ENCODE assay signal across 11 mouse cellular contexts in the genomic region with DNA sequence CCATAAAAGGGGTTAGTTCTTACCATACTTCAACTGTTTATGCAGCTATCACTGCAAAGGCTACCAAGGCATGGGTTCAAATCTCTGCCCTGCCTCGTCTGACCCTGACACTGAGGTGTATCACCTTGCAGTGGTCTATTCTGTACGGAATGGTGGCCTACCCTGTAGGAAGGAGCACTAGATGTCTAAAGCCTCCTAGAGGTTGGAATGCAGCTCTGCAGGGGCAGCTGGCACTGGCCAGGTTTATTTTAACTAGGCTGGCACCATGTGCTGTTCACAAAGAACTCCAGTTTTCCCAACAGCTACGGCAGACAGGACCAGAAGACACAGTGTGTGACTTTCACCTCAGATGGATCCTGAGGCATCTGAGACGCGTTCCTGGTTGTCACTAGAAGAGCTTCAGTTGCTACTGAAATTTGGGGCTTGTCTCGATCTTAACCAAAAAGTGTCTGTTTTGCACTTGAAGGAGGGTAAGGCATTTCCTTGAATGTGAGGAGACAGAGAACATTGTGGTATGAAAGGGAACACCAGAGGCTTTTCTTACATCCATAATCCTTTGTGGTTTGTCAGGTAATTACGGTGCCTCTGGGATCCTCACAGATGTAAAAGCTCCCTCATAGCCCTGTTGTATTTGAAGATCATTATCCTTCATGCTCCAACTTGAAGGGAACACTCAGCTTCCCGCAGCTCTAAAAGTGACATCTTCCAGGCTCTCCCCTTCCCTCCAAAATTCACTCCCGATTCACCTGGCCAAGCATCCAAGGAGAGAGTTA.
DNase-seq lines count a peak whose midpoint lies in the region; ATAC-seq and TF ChIP-seq lines count a peak whose summit lies in the region.
"Had no signal": no experiment of that assay in that cellular context is flagged by ENCODE, and none has a peak within 500 bp of the region (broad histone marks: within the 10 kb centered on the region; RNA-seq: fewer than 3 reads in every experiment).

No protein-coding gene starts in this region.

- H3K27me3 ChIP-seq in liver, embryonic 14.5 days (ENCODE audit: control insufficient read depth, insufficient read depth, low read length) = no peaks in the 10 kb centered on the region
- H3K27me3 ChIP-seq in liver, embryonic 11.5 days (replicated peaks; ENCODE audit: control insufficient read depth, insufficient read depth, low read length) = no peaks in the 10 kb centered on the region
- H3K27me3 ChIP-seq: forebrain, embryonic 15.5 days; liver, embryonic 13.5 days had no signal

- 73% methylated on average over 9 of the region's 9 CpGs for WGBS in liver, embryonic 14.5 days (ENCODE audit: insufficient replicate concordance)
- WGBS in liver, embryonic 11.5 days = 77% methylated on average over 9 of the region's 9 CpGs

- H3K9me3 ChIP-seq in liver, embryonic 14.5 days (ENCODE audit: control insufficient read depth, low read length) = no peaks in the 10 kb centered on the region
- H3K9me3 ChIP-seq in liver, embryonic 11.5 days (ENCODE audit: control insufficient read depth, low read length) = no peaks in the 10 kb centered on the region
- H3K9me3 ChIP-seq: forebrain, embryonic 15.5 days; liver, embryonic 13.5 days had no signal

- H3K4me1 ChIP-seq in liver, embryonic 14.5 days (replicated peaks; ENCODE audit: control insufficient read depth in 2 of 2, insufficient read depth in 2 of 2, low read length in 1 of 2) = peaks cover 12 to 18% of the 10 kb centered on the region in 2 experiments
- H3K4me1 ChIP-seq in liver, embryonic 11.5 days (replicated peaks; ENCODE audit: control insufficient read depth, insufficient read depth, low read length) = peaks cover 8% of the 10 kb centered on the region

- H3K27ac ChIP-seq in liver, embryonic 14.5 days = no peak overlapping the region
- no peak overlapping the region for H3K27ac ChIP-seq in liver, embryonic 11.5 days (ENCODE audit: low read depth, low read length)
- H3K27ac ChIP-seq: forebrain, embryonic 15.5 days; liver, embryonic 13.5 days had no signal

- peak; percentile 25 for DNase-seq in gastrocnemius, postnatal 10 days
- no peak for DNase-seq in gastrocnemius, adult 8-10 months (ENCODE audit: low spot score in 2 of 2)
- DNase-seq in liver, embryonic 14.5 days (ENCODE audit: low read depth in 3 of 3, low spot score in 3 of 3) = no peak
- no peak for DNase-seq in liver, embryonic 11.5 days (ENCODE audit: low spot score)
- peak; percentile 39 for DNase-seq in ZHBTc4 (ENCODE audit: low read depth, low spot score)
- DNase-seq in kidney, postnatal 36 days = peak; percentile 65 to 78
- no peak for DNase-seq in urinary bladder, postnatal 25 days (ENCODE audit: low spot score)
- no peak for DNase-seq in spleen, postnatal 14 days (ENCODE audit: low spot score in 2 of 2)
- DNase-seq: adrenal gland, postnatal 14 days; liver, embryonic 13.5 days had no signal

- H3K4me2 ChIP-seq in liver, embryonic 14.5 days (ENCODE audit: low read depth) = no peak overlapping the region
- no peak overlapping the region for H3K4me2 ChIP-seq in liver, embryonic 11.5 days
- H3K4me2 ChIP-seq: forebrain, embryonic 15.5 days; liver, embryonic 13.5 days had no signal

- ATAC-seq in liver, embryonic 14.5 days (ENCODE audit: insufficient read depth) = no peak
- ATAC-seq in liver, embryonic 11.5 days (replicated peaks; ENCODE audit: low FRiP score) = no peak
- ATAC-seq: forebrain, embryonic 15.5 days had no signal

- no peak for TF ChIP-seq EP300 in liver, embryonic 14.5 days (IDR thresholded peaks at IDR 0.05; ENCODE audit: low read depth)

- TF ChIP-seq CTCF in liver, embryonic 14.5 days (IDR thresholded peaks at IDR 0.05; ENCODE audit: low read depth) = peak; percentile 39; the same call in 1 of the 2 replicates

- H3K4me3 ChIP-seq in liver, embryonic 14.5 days (ENCODE audit: insufficient read depth in 1 of 2, low read depth in 2 of 2, low read length in 2 of 2) = no peak overlapping the region
- H3K4me3 ChIP-seq in liver, embryonic 11.5 days (ENCODE audit: low read depth, low read length) = no peak overlapping the region
- H3K4me3 ChIP-seq: forebrain, embryonic 15.5 days; liver, embryonic 13.5 days had no signal

- no peaks in the 10 kb centered on the region for H3K36me3 ChIP-seq in liver, embryonic 14.5 days (replicated peaks; ENCODE audit: control insufficient read depth, insufficient read depth, low read depth)
- no peaks in the 10 kb centered on the region for H3K36me3 ChIP-seq in liver, embryonic 11.5 days (ENCODE audit: control insufficient read depth, insufficient read depth, low read length)
- H3K36me3 ChIP-seq: forebrain, embryonic 15.5 days; liver, embryonic 13.5 days had no signal

- H3K9ac ChIP-seq in liver, embryonic 14.5 days (replicated peaks) = no peak overlapping the region
- no peak overlapping the region for H3K9ac ChIP-seq in liver, embryonic 11.5 days (ENCODE audit: low read depth, low read length)
- H3K9ac ChIP-seq: forebrain, embryonic 15.5 days; liver, embryonic 13.5 days had no signal

Comparison
In these comparisons a context has a peak if more than half of its experiments do, and no peak if none do; other contexts are left out.
1. DNase-seq: peak in gastrocnemius, postnatal 10 days (single experiment), ZHBTc4 (single experiment) and kidney, postnatal 36 days (2 of 2); none in gastrocnemius, adult 8-10 months (0 of 2), liver, embryonic 14.5 days (0 of 3), liver, embryonic 11.5 days (single experiment), urinary bladder, postnatal 25 days (single experiment) and spleen, postnatal 14 days (0 of 2).